Mouse (Mus musculus): ENCODE data around the gene Maml1.

The Maml1 gene

GRCm38 (mm10) chr11:50280053-50280452 is 12.1 kb downstream of the Maml1 start:
- peak; percentile 51 for DNase-seq (ENCODE audit: low read depth)

- no peak for DNase-seq (ENCODE audit: low read depth)
Measured at GRCm38 (mm10) chr11:50279005-50279404, 13.1 kb downstream of the Maml1 start.

GRCm38 (mm10) chr11:50277706-50278105 is 14.4 kb downstream of the Maml1 start:
- DNase-seq (ENCODE audit: low read depth): no peak

GRCm38 (mm10) chr11:50277025-50277424 is 15.1 kb downstream of the Maml1 start:
- peak; percentile 20 for DNase-seq (ENCODE audit: low read depth)

GRCm38 (mm10) chr11:50275568-50276151 is 16.5 kb downstream of the Maml1 start:
- DNase-seq (ENCODE audit: low read depth): no peak

GRCm38 (mm10) chr11:50275077-50275476 is 17.0 kb downstream of the Maml1 start:
- DNase-seq (ENCODE audit: low read depth): no peak

- no peak for DNase-seq (ENCODE audit: low read depth)
Measured at GRCm38 (mm10) chr11:50272819-50273218, 19.3 kb downstream of the Maml1 start.

GRCm38 (mm10) chr11:50269885-50270284 is 22.2 kb downstream of the Maml1 start:
- DNase-seq (ENCODE audit: low read depth): no peak

GRCm38 (mm10) chr11:50269163-50269562 is 22.9 kb downstream of the Maml1 start:
- DNase-seq (ENCODE audit: low read depth): peak; percentile 61

- no peak for DNase-seq (ENCODE audit: low read depth)
Measured at GRCm38 (mm10) chr11:50266997-50267396, 25.1 kb downstream of the Maml1 start.

GRCm38 (mm10) chr11:50265931-50266330 is 26.2 kb downstream of the Maml1 start:
- no peak for DNase-seq (ENCODE audit: low read depth)

- DNase-seq (ENCODE audit: low read depth): no peak
Measured at GRCm38 (mm10) chr11:50263198-50263597, 28.9 kb downstream of the Maml1 start.

GRCm38 (mm10) chr11:50262020-50262419 is 30.1 kb downstream of the Maml1 start:
- no peak for DNase-seq (ENCODE audit: low read depth)

- no peak for DNase-seq (ENCODE audit: low read depth)
Measured at GRCm38 (mm10) chr11:50258310-50258709, 33.8 kb downstream of the Maml1 start.

GRCm38 (mm10) chr11:50256615-50257014 is 35.5 kb downstream of the Maml1 start:
- DNase-seq (ENCODE audit: low read depth): no peak

- DNase-seq (ENCODE audit: low read depth): no peak
Measured at GRCm38 (mm10) chr11:50254010-50254580, 38.0 kb downstream of the Maml1 start.

GRCm38 (mm10) chr11:50253393-50253792 is 38.7 kb downstream of the Maml1 start:
- DNase-seq (ENCODE audit: low read depth): no peak

- no peak for DNase-seq (ENCODE audit: low read depth)
Measured at GRCm38 (mm10) chr11:50252684-50253265, 39.3 kb downstream of the Maml1 start.

- no peak for DNase-seq (ENCODE audit: low read depth)
Measured at GRCm38 (mm10) chr11:50252166-50252565, 39.9 kb downstream of the Maml1 start.

GRCm38 (mm10) chr11:50248473-50249171 is 43.5 kb downstream of the Maml1 start:
- DNase-seq (ENCODE audit: low read depth): no peak

GRCm38 (mm10) chr11:50245269-50245668 is 46.8 kb downstream of the Maml1 start:
- no peak for DNase-seq (ENCODE audit: low read depth)

GRCm38 (mm10) chr11:50243926-50244325 is 48.2 kb downstream of the Maml1 start:
- no peak for DNase-seq (ENCODE audit: low read depth)

All from naive thymus-derived CD4-positive, alpha-beta T cell, adult 2 months (primary cell).